Mouse (Mus musculus) cerebellum, adult 2 months (tissue): ENCODE measurements at regions not wholly inside any gene's neighbourhood (a gene's known extent, or its start where the extent isn't known, plus 50 kb on each side); places are given as distances from the start of the nearest gene placed in this dataset.

Experiments
- DNase-seq, 2 experiments: peaks; one replicate each; pipeline ENCODE4 v3.0.0; 2021
- H3K27ac ChIP-seq: fragments of 200-500 bp; 2 replicates; pipeline ENCODE4 v1.5.1; 2012; ENCODE audit warnings: low read length, control low read depth, inconsistent platforms; ENCODE audit not compliant: insufficient read depth
- H3K27me3 ChIP-seq: fragments of 200-500 bp; 2 replicates; pipeline ENCODE4 v1.6.1; 2012; ENCODE audit warnings: inconsistent platforms, mild to moderate bottlenecking, low read length, moderate library complexity; ENCODE audit not compliant: control insufficient read depth, insufficient read depth
- H3K4me1 ChIP-seq: fragments of 200-500 bp; 2 replicates; pipeline ENCODE4 v1.6.1; 2011; ENCODE audit warnings: low read length; ENCODE audit not compliant: control insufficient read depth, insufficient read depth
- H3K4me3 ChIP-seq: fragments of 200-500 bp; replicated peaks from 2 replicates; pipeline ENCODE3; 2011; ENCODE audit warnings: mild to moderate bottlenecking, low read depth, low read length, control low read depth; ENCODE audit not compliant: insufficient read depth
- CTCF ChIP-seq: fragments of 200-500 bp; IDR thresholded peaks from 2 replicates; pipeline ENCODE4 v1.5.1; 2011; ENCODE audit warnings: low read depth, mild to moderate bottlenecking, control low read depth, low read length, moderate library complexity, borderline replicate concordance; ENCODE audit not compliant: insufficient read depth
- POLR2A ChIP-seq: fragments of 200-500 bp; IDR thresholded peaks from 2 replicates; pipeline ENCODE4 v1.6.1; 2011; ENCODE audit warnings: low read length, control low read depth, borderline replicate concordance; ENCODE audit not compliant: insufficient read depth
- WGBS: fragments of 180-500 bp; shearing (Covaris S2); methylation state at CpG from one replicate; pipeline ENCODE4 v1.1.7; 2018; 5-methylcytosine and 5-hydroxymethylcytosine counted together

GRCm38 (mm10) chr15:30122061-30122460 is 50.3 kb upstream of the Ctnnd2 start:
- TF ChIP-seq POLR2A (no peak), CTCF (no peak)
- no peak for DNase-seq
- H3K4me3 ChIP-seq = no peak overlapping the region
- H3K4me1 ChIP-seq = no peaks in the 10 kb centered on the region
- no peak overlapping the region for H3K27ac ChIP-seq
- no peaks in the 10 kb centered on the region for H3K27me3 ChIP-seq
- 60% methylated on average over 3 of the region's 3 CpGs for WGBS
